Mouse (Mus musculus): ENCODE results near the gene Tnxb. TPM values are rescaled to one million over a fixed set of nuclear protein-coding genes. Genes with fewer than 3 reads are reported as not detected.

Gene Tnxb
- polyA plus RNA-seq, 1 experiment from 2014 or later: 0.10 TPM

GRCm38 (mm10) chr17:34673139-34673538 lies 2.8 kb downstream of the Tnxb start:
- H3K27me3 ChIP-seq (replicated peaks; ENCODE audit: control insufficient read depth, insufficient read depth, low read length): peaks cover 62% of the 10 kb centered on the region
- no peak overlapping the region for H3K27ac ChIP-seq (ENCODE audit: low read depth, low read length)
- no peak overlapping the region for H3K4me2 ChIP-seq
- H3K9ac ChIP-seq (ENCODE audit: low read depth, low read length): no peak overlapping the region
- WGBS: 73% methylated on average over 7 of the region's 7 CpGs
- H3K4me3 ChIP-seq (ENCODE audit: low read depth, low read length): no peak overlapping the region
- H3K36me3 ChIP-seq (ENCODE audit: control insufficient read depth, insufficient read depth, low read length): no peaks in the 10 kb centered on the region
- no peaks in the 10 kb centered on the region for H3K9me3 ChIP-seq (ENCODE audit: control insufficient read depth, low read length)
- no peaks in the 10 kb centered on the region; the same call in 1 of the 2 replicates for H3K4me1 ChIP-seq (replicated peaks; ENCODE audit: control insufficient read depth, insufficient read depth, low read length)
- DNase-seq (ENCODE audit: low spot score) (no peak), ATAC-seq (replicated peaks; ENCODE audit: low FRiP score) (no peak)

- Histone ChIP-seq H3K27ac (ENCODE audit: low read depth, low read length) (no peak overlapping the region), H3K27me3 (replicated peaks; ENCODE audit: control insufficient read depth, insufficient read depth, low read length) (peaks cover 72% of the 10 kb centered on the region), H3K36me3 (ENCODE audit: control insufficient read depth, insufficient read depth, low read length) (no peaks in the 10 kb centered on the region), H3K4me2 (no peak overlapping the region), H3K4me1 (replicated peaks; ENCODE audit: control insufficient read depth, insufficient read depth, low read length) (no peaks in the 10 kb centered on the region; the same call in 1 of the 2 replicates), H3K9ac (ENCODE audit: low read depth, low read length) (no peak overlapping the region), H3K9me3 (ENCODE audit: control insufficient read depth, low read length) (no peaks in the 10 kb centered on the region), H3K4me3 (ENCODE audit: low read depth, low read length) (no peak overlapping the region)
- 61% methylated on average over 11 of the region's 11 CpGs for WGBS
- no peak for DNase-seq (ENCODE audit: low spot score)
- ATAC-seq (replicated peaks; ENCODE audit: low FRiP score): no peak
Observed at GRCm38 (mm10) chr17:34674524-34675204, 4.3 kb downstream of the Tnxb start.

- 65% methylated on average over 13 of the region's 13 CpGs for WGBS
Observed at GRCm38 (mm10) chr17:34675205-34676092, 5.1 kb downstream of the Tnxb start.

GRCm38 (mm10) chr17:34676093-34676460 lies 5.7 kb downstream of the Tnxb start:
- no peak overlapping the region for H3K4me2 ChIP-seq
- no peak overlapping the region for H3K4me3 ChIP-seq (ENCODE audit: low read depth, low read length)
- DNase-seq (ENCODE audit: low spot score) (no peak), ATAC-seq (replicated peaks; ENCODE audit: low FRiP score) (no peak)
- H3K36me3 ChIP-seq (ENCODE audit: control insufficient read depth, insufficient read depth, low read length): no peaks in the 10 kb centered on the region
- no peak overlapping the region for H3K9ac ChIP-seq (ENCODE audit: low read depth, low read length)
- 72% methylated on average over 6 of the region's 6 CpGs for WGBS
- H3K9me3 ChIP-seq (ENCODE audit: control insufficient read depth, low read length): no peaks in the 10 kb centered on the region
- no peak overlapping the region for H3K27ac ChIP-seq (ENCODE audit: low read depth, low read length)
- no peaks in the 10 kb centered on the region; the same call in 1 of the 2 replicates for H3K4me1 ChIP-seq (replicated peaks; ENCODE audit: control insufficient read depth, insufficient read depth, low read length)
- H3K27me3 ChIP-seq (replicated peaks; ENCODE audit: control insufficient read depth, insufficient read depth, low read length): peaks cover 67% of the 10 kb centered on the region

More at GRCm38 (mm10) chr17:34675205-34676092, 5.1 kb downstream of the Tnxb start:
- Histone ChIP-seq H3K27ac (ENCODE audit: low read depth, low read length) (no peak overlapping the region), H3K27me3 (replicated peaks; ENCODE audit: control insufficient read depth, insufficient read depth, low read length) (peaks cover 72% of the 10 kb centered on the region), H3K9me3 (ENCODE audit: control insufficient read depth, low read length) (no peaks in the 10 kb centered on the region), H3K4me1 (replicated peaks; ENCODE audit: control insufficient read depth, insufficient read depth, low read length) (no peaks in the 10 kb centered on the region; the same call in 1 of the 2 replicates), H3K36me3 (ENCODE audit: control insufficient read depth, insufficient read depth, low read length) (no peaks in the 10 kb centered on the region), H3K9ac (ENCODE audit: low read depth, low read length) (no peak overlapping the region), H3K4me2 (no peak overlapping the region), H3K4me3 (ENCODE audit: low read depth, low read length) (no peak overlapping the region)
- ATAC-seq (replicated peaks; ENCODE audit: low FRiP score) (no peak), DNase-seq (ENCODE audit: low spot score) (no peak)

- Histone ChIP-seq H3K9ac (ENCODE audit: low read depth, low read length) (no peak overlapping the region), H3K27ac (ENCODE audit: low read depth, low read length) (no peak overlapping the region), H3K9me3 (ENCODE audit: control insufficient read depth, low read length) (no peaks in the 10 kb centered on the region), H3K4me1 (replicated peaks; ENCODE audit: control insufficient read depth, insufficient read depth, low read length) (no peaks in the 10 kb centered on the region), H3K36me3 (ENCODE audit: control insufficient read depth, insufficient read depth, low read length) (no peaks in the 10 kb centered on the region), H3K4me2 (no peak overlapping the region), H3K4me3 (ENCODE audit: low read depth, low read length) (no peak overlapping the region), H3K27me3 (replicated peaks; ENCODE audit: control insufficient read depth, insufficient read depth, low read length) (peaks cover 63% of the 10 kb centered on the region)
- DNase-seq (ENCODE audit: low spot score) (no peak), ATAC-seq (replicated peaks; ENCODE audit: low FRiP score) (no peak)
- WGBS: 67% methylated on average over 12 of the region's 12 CpGs
Observed at GRCm38 (mm10) chr17:34676671-34677070, 6.3 kb downstream of the Tnxb start.

- WGBS: 68% methylated on average over 26 of the region's 26 CpGs
- DNase-seq (ENCODE audit: low spot score) (no peak), ATAC-seq (replicated peaks; ENCODE audit: low FRiP score) (no peak)
- H3K27ac ChIP-seq (ENCODE audit: low read depth, low read length): no peak overlapping the region
- no peak overlapping the region for H3K4me3 ChIP-seq (ENCODE audit: low read depth, low read length)
- H3K27me3 ChIP-seq (replicated peaks; ENCODE audit: control insufficient read depth, insufficient read depth, low read length): peaks cover 42% of the 10 kb centered on the region
- no peaks in the 10 kb centered on the region for H3K4me1 ChIP-seq (replicated peaks; ENCODE audit: control insufficient read depth, insufficient read depth, low read length)
- no peak overlapping the region for H3K4me2 ChIP-seq
- H3K9me3 ChIP-seq (ENCODE audit: control insufficient read depth, low read length): no peaks in the 10 kb centered on the region
- no peak overlapping the region for H3K9ac ChIP-seq (ENCODE audit: low read depth, low read length)
- no peaks in the 10 kb centered on the region for H3K36me3 ChIP-seq (ENCODE audit: control insufficient read depth, insufficient read depth, low read length)
Observed at GRCm38 (mm10) chr17:34680191-34680590, 9.9 kb downstream of the Tnxb start.

GRCm38 (mm10) chr17:34680621-34681020 lies 10.3 kb downstream of the Tnxb start:
- Histone ChIP-seq H3K4me1 (replicated peaks; ENCODE audit: control insufficient read depth, insufficient read depth, low read length) (no peaks in the 10 kb centered on the region), H3K36me3 (ENCODE audit: control insufficient read depth, insufficient read depth, low read length) (no peaks in the 10 kb centered on the region), H3K4me3 (ENCODE audit: low read depth, low read length) (no peak overlapping the region), H3K4me2 (no peak overlapping the region), H3K9me3 (ENCODE audit: control insufficient read depth, low read length) (no peaks in the 10 kb centered on the region), H3K9ac (ENCODE audit: low read depth, low read length) (no peak overlapping the region), H3K27me3 (replicated peaks; ENCODE audit: control insufficient read depth, insufficient read depth, low read length) (peaks cover 42% of the 10 kb centered on the region), H3K27ac (ENCODE audit: low read depth, low read length) (no peak overlapping the region)
- ATAC-seq (replicated peaks; ENCODE audit: low FRiP score) (no peak), DNase-seq (ENCODE audit: low spot score) (no peak)
- 71% methylated on average over 4 of the region's 4 CpGs for WGBS

GRCm38 (mm10) chr17:34681132-34681571 lies 10.8 kb downstream of the Tnxb start:
- Histone ChIP-seq H3K9me3 (ENCODE audit: control insufficient read depth, low read length) (no peaks in the 10 kb centered on the region), H3K4me2 (no peak overlapping the region), H3K27ac (ENCODE audit: low read depth, low read length) (no peak overlapping the region), H3K4me3 (ENCODE audit: low read depth, low read length) (no peak overlapping the region), H3K36me3 (ENCODE audit: control insufficient read depth, insufficient read depth, low read length) (no peaks in the 10 kb centered on the region), H3K27me3 (replicated peaks; ENCODE audit: control insufficient read depth, insufficient read depth, low read length) (peaks cover 42% of the 10 kb centered on the region), H3K4me1 (replicated peaks; ENCODE audit: control insufficient read depth, insufficient read depth, low read length) (no peaks in the 10 kb centered on the region), H3K9ac (ENCODE audit: low read depth, low read length) (no peak overlapping the region)
- no peak for ATAC-seq (replicated peaks; ENCODE audit: low FRiP score)
- 53% methylated on average over 17 of the region's 17 CpGs for WGBS
- DNase-seq (ENCODE audit: low spot score): no peak
